Mouse (Mus musculus) liver, adult 2 months (tissue): Measurements from ENCODE around the gene Sat2. TPM values are rescaled to one million over a fixed set of nuclear protein-coding genes. Genes with fewer than 3 reads are reported as not detected.

ENCODE experiments used
- DNase-seq: peaks from one replicate; pipeline ENCODE4 v3.0.0-alpha.2; 2011; ENCODE audit warnings: low read depth, low spot score; ENCODE audit errors: extremely low read depth
- H3K27ac ChIP-seq: fragments of 200-500 bp; replicated peaks from 2 replicates; pipeline ENCODE4 v1.5.1; 2012; ENCODE audit warnings: low read depth, mild to moderate bottlenecking, control low read depth, inconsistent platforms, low read length; ENCODE audit not compliant: insufficient read depth
- H3K27me3 ChIP-seq: fragments of 200-500 bp; 2 replicates; pipeline ENCODE4 v1.6.1; 2012; ENCODE audit warnings: mild to moderate bottlenecking, moderate library complexity, low read length, inconsistent platforms; ENCODE audit not compliant: control insufficient read depth, insufficient read depth
- H3K36me3 ChIP-seq: fragments of 200-500 bp; 2 replicates; pipeline ENCODE4 v1.6.1; 2012; ENCODE audit warnings: low read length, inconsistent platforms; ENCODE audit not compliant: control insufficient read depth, insufficient read depth
- H3K4me1 ChIP-seq: fragments of 200-500 bp; 2 replicates; pipeline ENCODE4 v1.6.1; 2011; ENCODE audit warnings: low read length; ENCODE audit not compliant: control insufficient read depth, insufficient read depth
- H3K4me3 ChIP-seq: fragments of 200-500 bp; 2 replicates; pipeline ENCODE4 v1.5.1; 2011; ENCODE audit warnings: low read depth, mild to moderate bottlenecking, control low read depth, low read length, moderate library complexity; ENCODE audit not compliant: insufficient read depth
- H3K79me2 ChIP-seq: fragments of 200-500 bp; 2 replicates; pipeline ENCODE4 v1.6.1; 2012; ENCODE audit warnings: inconsistent platforms, mild to moderate bottlenecking, low read length, moderate library complexity; ENCODE audit not compliant: control insufficient read depth, insufficient read depth
- H3K9ac ChIP-seq: fragments of 200-500 bp; 2 replicates; pipeline ENCODE4 v1.6.1; 2012; ENCODE audit warnings: low read depth, mild to moderate bottlenecking, control low read depth, inconsistent platforms, low read length
- CTCF ChIP-seq: fragments of 200-500 bp; IDR thresholded peaks from 2 replicates; pipeline ENCODE4 v1.5.1; 2011; ENCODE audit warnings: low read depth, low read length, control low read depth
- POLR2A ChIP-seq: fragments of 200-500 bp; IDR thresholded peaks from 2 replicates; pipeline ENCODE4 v1.6.1; 2011; ENCODE audit warnings: low read length, control low read depth; ENCODE audit not compliant: insufficient read depth; ENCODE audit errors: extremely low read depth
- WGBS: fragments of 180-500 bp; shearing (Covaris S2); methylation state at CpG from one replicate; pipeline ENCODE4 v1.1.7; 2018; 5-methylcytosine and 5-hydroxymethylcytosine counted together
- polyA plus RNA-seq: library from polyadenylated mRNA; depleted of rRNA; stranded (reverse); fragments of >200 nt; gene quantifications from 2 replicates; pipeline ENCODE4 v1.2.3, GENCODE M21; 2012; rRNA removed
- total RNA-seq: library from RNA; depleted of rRNA; stranded (reverse); fragments of >200 nt; gene quantifications from 2 replicates; pipeline ENCODE4 v1.2.3, GENCODE M21; 2014; rRNA removed

Sat2 gene
- total and polyA plus RNA-seq, 2 experiments = 12.8 to 19.4 TPM

DNA sequence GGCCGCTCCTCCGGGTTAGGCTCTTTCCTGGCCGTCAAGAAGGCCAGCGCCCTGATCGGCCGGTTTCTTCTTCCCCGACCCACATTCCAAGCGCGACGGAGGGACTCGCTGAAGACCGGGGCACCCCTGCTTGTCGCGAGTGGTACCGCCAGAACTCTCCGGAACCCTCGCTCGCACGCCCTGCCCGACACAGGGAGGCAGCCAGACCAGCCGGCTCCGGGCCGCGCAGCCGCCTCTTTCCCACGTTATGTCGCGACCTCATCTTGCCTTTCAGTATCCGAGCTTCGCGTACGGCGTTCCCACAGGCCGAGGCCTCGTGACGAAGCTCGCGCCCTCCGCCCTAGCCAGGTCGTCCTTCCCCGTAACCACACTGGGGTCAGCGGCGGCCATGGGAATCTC, 49.9 kb downstream of the Sat2 start:
- Histone ChIP-seq H3K36me3 (peaks cover 53% of the 10 kb centered on the region), H3K4me3 (peak overlapping the region; percentile 98), H3K27ac (peak overlapping the region; percentile 95), H3K79me2 (peaks cover 13% of the 10 kb centered on the region; the same call in 1 of the 2 replicates), H3K9ac (peak overlapping the region; percentile 99), H3K27me3 (no peaks in the 10 kb centered on the region), H3K4me1 (peaks cover 9% of the 10 kb centered on the region)
- TF ChIP-seq POLR2A (no peak), CTCF (no peak)
- under 1% methylated on average over 43 of the region's 43 CpGs for WGBS
- DNase-seq = no peak

DNA sequence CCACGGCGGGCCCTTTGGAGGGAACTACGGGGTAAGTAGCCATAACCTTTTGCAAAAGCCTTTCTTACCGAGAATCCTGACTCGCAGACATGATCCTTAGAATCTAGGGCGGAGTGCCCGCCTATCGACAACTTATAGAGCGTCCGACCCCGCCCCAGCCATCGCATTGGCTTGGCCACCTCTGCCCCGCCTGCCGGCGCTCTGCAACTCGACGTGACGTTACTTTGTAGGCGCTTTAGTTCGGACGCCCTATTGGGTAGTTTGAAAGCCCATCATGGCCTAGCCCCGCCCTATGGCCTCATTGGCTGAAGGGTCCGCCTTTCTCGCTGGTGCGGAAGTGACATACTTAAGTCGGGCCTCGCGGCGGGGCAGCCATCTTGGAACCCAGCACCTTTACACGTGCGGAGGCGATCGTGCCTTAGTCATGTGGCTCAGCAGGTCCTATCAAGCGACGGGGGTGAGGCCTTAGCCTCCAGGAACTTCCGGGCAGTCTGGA, 50.4 kb downstream of the Sat2 start, which contains the start of gene Eif4a1:
Eif4a1 (minus strand) TSS at position 213 of the 496 bp plus-strand sequence.
- peak within 1 kb of the TSS; percentile 99 for H3K9ac ChIP-seq
- H3K27ac ChIP-seq = peak within 1 kb of the TSS; percentile 95
- DNase-seq = peak; percentile 99
- peaks cover 13% of the 10 kb centered on the region; the same call in 1 of the 2 replicates for H3K79me2 ChIP-seq
- H3K27me3 ChIP-seq = no peaks in the 10 kb centered on the region
- under 1% methylated on average over 36 of the region's 36 CpGs for WGBS
- H3K4me1 ChIP-seq = peaks cover 9% of the 10 kb centered on the region
- H3K36me3 ChIP-seq = peaks cover 55% of the 10 kb centered on the region
- peak within 1 kb of the TSS; percentile 98 for H3K4me3 ChIP-seq
- TF ChIP-seq POLR2A (peak; percentile 90; the same call in 1 of the 2 replicates), CTCF (no peak)

Other genes starting within 250 kb of the Sat2 start
Only the 30 nearest of the 32 such genes appear.
- gene Cyb5d1, start 226.4 kb upstream of the Sat2 start, total RNA-seq = 33.9 and 40.7 TPM in 2 replicates
- 21.1 and 22.1 TPM in 2 replicates for gene Cyb5d1, start 226.4 kb upstream of the Sat2 start, polyA plus RNA-seq
- 1.3 and 1.7 TPM in 2 replicates for gene Tmem88, start 223.8 kb upstream of the Sat2 start, total RNA-seq
- 6.7 and 8.5 TPM in 2 replicates for gene Tmem88, start 223.8 kb upstream of the Sat2 start, polyA plus RNA-seq
- 1.6 and 2.3 TPM in 2 replicates for gene Kdm6b, start 208.3 kb upstream of the Sat2 start, total RNA-seq
- gene Kdm6b, start 208.3 kb upstream of the Sat2 start, polyA plus RNA-seq = 4.2 and 4.6 TPM in 2 replicates
- under 0.01 and 0.09 TPM in 2 replicates for gene Dnah2, start 72.9 kb upstream of the Sat2 start, total RNA-seq
- 0.02 TPM in 2 replicates for gene Dnah2, start 72.9 kb upstream of the Sat2 start, polyA plus RNA-seq
- under 0.01 TPM in 1 of 2 replicates, not detected in the other for gene Efnb3, start 61.8 kb upstream of the Sat2 start, total RNA-seq
- gene Efnb3, start 61.8 kb upstream of the Sat2 start, polyA plus RNA-seq = 0.11 and 0.17 TPM in 2 replicates
- 5.6 and 6.4 TPM in 2 replicates for gene Wrap53, start 41.8 kb upstream of the Sat2 start, total RNA-seq
- 10.7 and 11.2 TPM in 2 replicates for gene Wrap53, start 41.8 kb upstream of the Sat2 start, polyA plus RNA-seq
- 3.7 and 6.2 TPM in 2 replicates for gene Trp53, start 41.7 kb upstream of the Sat2 start, total RNA-seq
- gene Trp53, start 41.7 kb upstream of the Sat2 start, polyA plus RNA-seq = 23.5 and 35.4 TPM in 2 replicates
- 0.18 and 0.20 TPM in 2 replicates for gene Atp1b2, start 16.1 kb upstream of the Sat2 start, total RNA-seq
- gene Atp1b2, start 16.1 kb upstream of the Sat2 start, polyA plus RNA-seq = 0.40 and 0.46 TPM in 2 replicates
- not detected in 2 replicates for gene Shbg, start 4.1 kb upstream of the Sat2 start, total RNA-seq
- 0.18 TPM in 1 of 2 replicates, not detected in the other for gene Shbg, start 4.1 kb upstream of the Sat2 start, polyA plus RNA-seq
- 18.1 and 19.9 TPM in 2 replicates for gene Fxr2, start 11.0 kb downstream of the Sat2 start, total RNA-seq
- 24.2 and 33.9 TPM in 2 replicates for gene Fxr2, start 11.0 kb downstream of the Sat2 start, polyA plus RNA-seq
- gene Sox15, start 33.3 kb downstream of the Sat2 start, total RNA-seq = not detected in 2 replicates
- gene Sox15, start 33.3 kb downstream of the Sat2 start, polyA plus RNA-seq = 0.21 TPM in 1 of 2 replicates, not detected in the other
- 49.9 and 53.5 TPM in 2 replicates for gene Mpdu1, start 40.6 kb downstream of the Sat2 start, total RNA-seq
- gene Mpdu1, start 40.6 kb downstream of the Sat2 start, polyA plus RNA-seq = 100 and 115 TPM in 2 replicates
- 4.5 and 6.0 TPM in 2 replicates for gene Cd68, start 44.1 kb downstream of the Sat2 start, total RNA-seq
- gene Cd68, start 44.1 kb downstream of the Sat2 start, polyA plus RNA-seq = 6.1 and 14.8 TPM in 2 replicates
- gene Eif4a1, start 50.4 kb downstream of the Sat2 start, total RNA-seq = 370 and 386 TPM in 2 replicates
- gene Eif4a1, start 50.4 kb downstream of the Sat2 start, polyA plus RNA-seq = 184 and 221 TPM in 2 replicates
- 26.2 and 31.9 TPM in 2 replicates for gene Senp3, start 60.1 kb downstream of the Sat2 start, total RNA-seq
- 17.5 and 25.8 TPM in 2 replicates for gene Senp3, start 60.1 kb downstream of the Sat2 start, polyA plus RNA-seq
- gene Tnfsf13, start 63.8 kb downstream of the Sat2 start, total RNA-seq = 1.0 and 1.4 TPM in 2 replicates
- 0.58 and 1.1 TPM in 2 replicates for gene Tnfsf13, start 63.8 kb downstream of the Sat2 start, polyA plus RNA-seq
- 2.6 and 3.0 TPM in 2 replicates for gene Tnfsf12, start 73.8 kb downstream of the Sat2 start, total RNA-seq
- gene Tnfsf12, start 73.8 kb downstream of the Sat2 start, polyA plus RNA-seq = 9.5 and 18.0 TPM in 2 replicates
- 2.5 and 3.4 TPM in 2 replicates for gene Tnfsfm13, start 74.1 kb downstream of the Sat2 start, total RNA-seq
- gene Tnfsfm13, start 74.1 kb downstream of the Sat2 start, polyA plus RNA-seq = 2.6 and 3.6 TPM in 2 replicates
- gene Polr2a, start 136.6 kb downstream of the Sat2 start, total RNA-seq = 10.0 and 12.6 TPM in 2 replicates
- 9.9 and 10.6 TPM in 2 replicates for gene Polr2a, start 136.6 kb downstream of the Sat2 start, polyA plus RNA-seq
- not detected in 2 replicates for gene Slc35g3, start 139.9 kb downstream of the Sat2 start, total RNA-seq
- gene Slc35g3, start 139.9 kb downstream of the Sat2 start, polyA plus RNA-seq = not detected in 2 replicates
- 2.6 and 4.4 TPM in 2 replicates for gene Zbtb4, start 143.9 kb downstream of the Sat2 start, total RNA-seq
- gene Zbtb4, start 143.9 kb downstream of the Sat2 start, polyA plus RNA-seq = 8.2 and 9.7 TPM in 2 replicates
- 0.46 and 0.54 TPM in 2 replicates for gene Chrnb1, start 173.9 kb downstream of the Sat2 start, total RNA-seq
- gene Chrnb1, start 173.9 kb downstream of the Sat2 start, polyA plus RNA-seq = 0.28 and 0.35 TPM in 2 replicates
- gene Fgf11, start 179.8 kb downstream of the Sat2 start, total RNA-seq = 0.18 and 0.20 TPM in 2 replicates
- 0.33 and 0.34 TPM in 2 replicates for gene Fgf11, start 179.8 kb downstream of the Sat2 start, polyA plus RNA-seq
- gene Tmem102, start 183.6 kb downstream of the Sat2 start, total RNA-seq = 2.3 and 2.4 TPM in 2 replicates
- 13.5 and 15.7 TPM in 2 replicates for gene Tmem102, start 183.6 kb downstream of the Sat2 start, polyA plus RNA-seq
- gene Gm39566, start 193.3 kb downstream of the Sat2 start, total RNA-seq = not detected in 2 replicates
- not detected in 2 replicates for gene Gm39566, start 193.3 kb downstream of the Sat2 start, polyA plus RNA-seq
- not detected in 2 replicates for gene Spem2, start 196.4 kb downstream of the Sat2 start, total RNA-seq
- gene Spem2, start 196.4 kb downstream of the Sat2 start, polyA plus RNA-seq = not detected in 2 replicates
- gene Spem1, start 200.2 kb downstream of the Sat2 start, total RNA-seq = not detected in 2 replicates
- 0.09 TPM in 1 of 2 replicates, not detected in the other for gene Spem1, start 200.2 kb downstream of the Sat2 start, polyA plus RNA-seq
- gene Nlgn2, start 215.8 kb downstream of the Sat2 start, total RNA-seq = 0.18 and 0.34 TPM in 2 replicates
- gene Nlgn2, start 215.8 kb downstream of the Sat2 start, polyA plus RNA-seq = 0.93 and 1.9 TPM in 2 replicates
- 326 and 353 TPM in 2 replicates for gene Tmem256, start 216.5 kb downstream of the Sat2 start, total RNA-seq
- 284 and 370 TPM in 2 replicates for gene Tmem256, start 216.5 kb downstream of the Sat2 start, polyA plus RNA-seq
- 1.5 and 2.6 TPM in 2 replicates for gene Plscr3, start 224.4 kb downstream of the Sat2 start, total RNA-seq
- 18.5 and 19.3 TPM in 2 replicates for gene Plscr3, start 224.4 kb downstream of the Sat2 start, polyA plus RNA-seq